Comparison of ENCODE assay signal across 12 mouse cellular contexts in genomic region chr6:93911420-93911819, GRCm38 (mm10).
A peak's percentile ranks its signal among the peaks of the same experiment; 100 is the strongest.
DNase-seq lines count a peak whose midpoint lies in the region; ATAC-seq and TF ChIP-seq lines count a peak whose summit lies in the region.
"Had no signal": no experiment of that assay in that cellular context is flagged by ENCODE, and none has a peak within 500 bp of the region (broad histone marks: within the 10 kb centered on the region; RNA-seq: fewer than 3 reads in every experiment).

No protein-coding gene starts in this region.

- no peak overlapping the region for H3K4me3 ChIP-seq in heart, embryonic 12.5 days
- H3K4me3 ChIP-seq in embryonic facial prominence, embryonic 14.5 days (ENCODE audit: low read depth, low read length) = peak overlapping the region; percentile 39; the same call in 1 of the 2 replicates
- peak overlapping the region; percentile 59 for H3K4me3 ChIP-seq in hindbrain, postnatal 0 days (ENCODE audit: low read length)
- peak overlapping the region; percentile 32 for H3K4me3 ChIP-seq in neural tube, embryonic 11.5 days (ENCODE audit: low read depth, low read length)
- H3K4me3 ChIP-seq: liver, embryonic 15.5 days had no signal

- H3K9ac ChIP-seq in heart, embryonic 12.5 days = no peak overlapping the region
- no peak overlapping the region for H3K9ac ChIP-seq in embryonic facial prominence, embryonic 14.5 days (ENCODE audit: low read depth, low read length)
- peak overlapping the region; percentile 78; the same call in 1 of the 2 replicates for H3K9ac ChIP-seq in hindbrain, postnatal 0 days (replicated peaks; ENCODE audit: low read length)
- peak overlapping the region; percentile 67 for H3K9ac ChIP-seq in neural tube, embryonic 11.5 days (ENCODE audit: low read length)
- H3K9ac ChIP-seq: liver, embryonic 15.5 days had no signal

- peaks cover 36% of the 10 kb centered on the region for H3K4me1 ChIP-seq in heart, embryonic 12.5 days (replicated peaks)
- peaks cover 16% of the 10 kb centered on the region for H3K4me1 ChIP-seq in embryonic facial prominence, embryonic 14.5 days (ENCODE audit: control insufficient read depth, insufficient read depth, low read length)
- peaks cover 6% of the 10 kb centered on the region; the same call in 1 of the 2 replicates for H3K4me1 ChIP-seq in hindbrain, postnatal 0 days (ENCODE audit: insufficient read depth, low read length)
- peaks cover 23% of the 10 kb centered on the region for H3K4me1 ChIP-seq in neural tube, embryonic 11.5 days (ENCODE audit: control insufficient read depth, insufficient read depth, low read length)
- H3K4me1 ChIP-seq: liver, embryonic 15.5 days had no signal

- WGBS in heart, embryonic 12.5 days = 26% methylated on average over 2 of the region's 2 CpGs
- WGBS in embryonic facial prominence, embryonic 14.5 days = 37% methylated on average over 2 of the region's 2 CpGs
- WGBS in hindbrain, postnatal 0 days = 21% methylated on average over 2 of the region's 2 CpGs
- WGBS in neural tube, embryonic 11.5 days = 50% methylated on average over 2 of the region's 2 CpGs

- H3K27me3 ChIP-seq in heart, embryonic 12.5 days (replicated peaks) = no peaks in the 10 kb centered on the region
- no peaks in the 10 kb centered on the region for H3K27me3 ChIP-seq in embryonic facial prominence, embryonic 14.5 days (replicated peaks; ENCODE audit: control insufficient read depth, insufficient read depth, low read length)
- H3K27me3 ChIP-seq in hindbrain, postnatal 0 days (ENCODE audit: insufficient read depth, low read length) = no peaks in the 10 kb centered on the region
- H3K27me3 ChIP-seq in neural tube, embryonic 11.5 days (ENCODE audit: control insufficient read depth, insufficient read depth, low read length) = no peaks in the 10 kb centered on the region
- H3K27me3 ChIP-seq: heart, embryonic 13.5 days had no signal

- peak overlapping the region; percentile 85; the same call in 1 of the 2 replicates for H3K4me2 ChIP-seq in heart, embryonic 12.5 days
- H3K4me2 ChIP-seq in embryonic facial prominence, embryonic 14.5 days (ENCODE audit: low read depth, low read length) = peak overlapping the region; percentile 70
- peak overlapping the region; percentile 68 for H3K4me2 ChIP-seq in hindbrain, postnatal 0 days (ENCODE audit: low read depth, low read length)
- H3K4me2 ChIP-seq in neural tube, embryonic 11.5 days (ENCODE audit: low read depth) = peak overlapping the region; percentile 66
- H3K4me2 ChIP-seq: liver, embryonic 15.5 days had no signal

- intact Hi-C loops in heart, postnatal 14 days (cut with DNase I) = no loop called here

- H3K36me3 ChIP-seq in heart, embryonic 12.5 days = no peaks in the 10 kb centered on the region
- H3K36me3 ChIP-seq in embryonic facial prominence, embryonic 14.5 days (ENCODE audit: control insufficient read depth, insufficient read depth, low read length) = no peaks in the 10 kb centered on the region
- H3K36me3 ChIP-seq in hindbrain, postnatal 0 days (ENCODE audit: insufficient read depth, low read length) = no peaks in the 10 kb centered on the region
- no peaks in the 10 kb centered on the region for H3K36me3 ChIP-seq in neural tube, embryonic 11.5 days (ENCODE audit: control insufficient read depth, insufficient read depth, low read length)
- H3K36me3 ChIP-seq: heart, embryonic 13.5 days; liver, embryonic 15.5 days had no signal

- H3K27ac ChIP-seq in heart, embryonic 12.5 days (ENCODE audit: poor library complexity, severe bottlenecking) = no peak overlapping the region
- peak overlapping the region; percentile 87 for H3K27ac ChIP-seq in embryonic facial prominence, embryonic 14.5 days (replicated peaks; ENCODE audit: low read depth, low read length)
- peak overlapping the region; percentile 98 for H3K27ac ChIP-seq in hindbrain, postnatal 0 days
- peak overlapping the region; percentile 98; the same call in 1 of the 2 replicates for H3K27ac ChIP-seq in neural tube, embryonic 11.5 days (ENCODE audit: low read depth, low read length)
- H3K27ac ChIP-seq: liver, embryonic 15.5 days had no signal

- H3K9me3 ChIP-seq in heart, embryonic 12.5 days (replicated peaks) = no peaks in the 10 kb centered on the region
- H3K9me3 ChIP-seq in embryonic facial prominence, embryonic 14.5 days (ENCODE audit: control insufficient read depth, low read length) = no peaks in the 10 kb centered on the region
- H3K9me3 ChIP-seq in hindbrain, postnatal 0 days (ENCODE audit: low read length) = no peaks in the 10 kb centered on the region
- no peaks in the 10 kb centered on the region for H3K9me3 ChIP-seq in neural tube, embryonic 11.5 days (ENCODE audit: control insufficient read depth, low read length)
- H3K9me3 ChIP-seq: heart, embryonic 13.5 days; liver, embryonic 15.5 days had no signal

- DNase-seq in heart, postnatal 14 days = no peak
- peak; percentile 18 for DNase-seq in embryonic facial prominence, embryonic 14.5 days (ENCODE audit: low spot score)
- no peak for DNase-seq in hindbrain, postnatal 0 days (ENCODE audit: low spot score)
- no peak for DNase-seq in neural tube, embryonic 11.5 days (ENCODE audit: low spot score)
- no peak for DNase-seq in cerebellum, adult 11-12 months
- DNase-seq in left cerebral cortex, adult 9 months (ENCODE audit: low spot score in 2 of 2) = no peak
- no peak for DNase-seq in right cerebral cortex, adult 2 months (ENCODE audit: low spot score in 2 of 2)
- DNase-seq: kidney, postnatal 14 days; thymus, adult 2 months had no signal

- no peak for TF ChIP-seq CTCF in hindbrain, postnatal 0 days (IDR thresholded peaks at IDR 0.05; ENCODE audit: low read depth)

- ATAC-seq in heart, embryonic 12.5 days (ENCODE audit: insufficient number of reproducible peaks, low FRiP score) = no peak
- ATAC-seq in embryonic facial prominence, embryonic 14.5 days (ENCODE audit: low read depth) = no peak
- no peak for ATAC-seq in hindbrain, postnatal 0 days
- no peak for ATAC-seq in neural tube, embryonic 11.5 days (ENCODE audit: insufficient read depth, low FRiP score, low TSS enrichment)

Comparison
In these comparisons a context has a peak if more than half of its experiments do, and no peak if none do; other contexts are left out.
1. H3K9ac ChIP-seq: peak in hindbrain, postnatal 0 days (single experiment) and neural tube, embryonic 11.5 days (single experiment); none in heart, embryonic 12.5 days (single experiment) and embryonic facial prominence, embryonic 14.5 days (single experiment).
2. Peak in every context shown above with its lines, with median percentiles within 50 percentile points of each other: H3K4me2 ChIP-seq.